Mouse (Mus musculus) erythroblast, embryonic 14.5 days (primary cell): ENCODE data around the gene Mlana. TPM values are rescaled to one million over a fixed set of nuclear protein-coding genes. Genes with fewer than 3 reads are reported as not detected.

ENCODE experiments used
- H3K27me3 ChIP-seq: 2 replicates; pipeline ENCODE4 v1.6.1; 2012; ENCODE audit warnings: inconsistent platforms; ENCODE audit not compliant: control insufficient read depth
- H3K36me3 ChIP-seq: 2 replicates; pipeline ENCODE4 v1.6.1; 2012; ENCODE audit warnings: mild to moderate bottlenecking, inconsistent platforms; ENCODE audit not compliant: control insufficient read depth
- H3K4me1 ChIP-seq: 2 replicates; pipeline ENCODE4 v1.6.1; 2012; ENCODE audit warnings: inconsistent platforms; ENCODE audit not compliant: control insufficient read depth
- H3K4me3 ChIP-seq: replicated peaks from 2 replicates; pipeline ENCODE3; 2012; ENCODE audit warnings: moderate library complexity, mild to moderate bottlenecking, inconsistent platforms
- H3K9me3 ChIP-seq: 2 replicates; pipeline ENCODE4 v1.6.1; 2012; ENCODE audit warnings: low read length, inconsistent platforms, mixed read lengths; ENCODE audit not compliant: control insufficient read depth
- GATA1 ChIP-seq: IDR thresholded peaks from 2 replicates; pipeline ENCODE4 v1.6.1; 2012; ENCODE audit warnings: low read length, inconsistent platforms, mixed read lengths
- TAL1 ChIP-seq: IDR thresholded peaks from 3 replicates; pipeline ENCODE4 v1.6.1; 2012; ENCODE audit warnings: low read length, inconsistent platforms, mixed read lengths
- polyA plus RNA-seq: library from polyadenylated mRNA; stranded (reverse); fragments of >175 nt; gene quantifications from 2 replicates; pipeline ENCODE4 v1.2.3, GENCODE M21; 2012

Gene Mlana
- polyA plus RNA-seq, 1 experiment: not detected

DNA sequence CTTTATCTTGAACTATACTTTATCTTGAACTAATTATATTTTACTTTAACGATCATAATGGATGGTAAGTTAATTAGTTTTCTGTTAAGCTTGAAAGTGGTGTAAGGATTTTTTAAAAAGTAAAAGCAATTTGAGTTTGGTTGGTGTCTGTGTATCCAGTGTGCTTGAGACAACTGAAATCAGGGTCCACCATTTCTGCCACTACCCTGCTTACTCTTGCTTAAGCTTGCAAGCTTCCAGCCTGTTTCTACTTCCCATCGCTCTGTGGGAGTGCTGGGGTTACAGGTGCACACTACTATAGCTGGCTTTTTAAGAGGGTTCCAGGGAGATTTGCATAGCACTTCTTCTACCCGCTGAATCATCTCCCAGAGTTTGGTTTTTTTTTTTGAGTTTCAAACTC lies 11.8 kb downstream of the Mlana start:
- Histone ChIP-seq H3K4me3 (no peak overlapping the region), H3K4me1 (0 out of 2 replicates have a peak, but pooled peaks cover 2% of the 10 kb centered on the region), H3K9me3 (no peaks in the 10 kb centered on the region), H3K27me3 (no peaks in the 10 kb centered on the region), H3K36me3 (no peaks in the 10 kb centered on the region)
- TF ChIP-seq GATA1: no peak
- no peak for TF ChIP-seq TAL1

DNA sequence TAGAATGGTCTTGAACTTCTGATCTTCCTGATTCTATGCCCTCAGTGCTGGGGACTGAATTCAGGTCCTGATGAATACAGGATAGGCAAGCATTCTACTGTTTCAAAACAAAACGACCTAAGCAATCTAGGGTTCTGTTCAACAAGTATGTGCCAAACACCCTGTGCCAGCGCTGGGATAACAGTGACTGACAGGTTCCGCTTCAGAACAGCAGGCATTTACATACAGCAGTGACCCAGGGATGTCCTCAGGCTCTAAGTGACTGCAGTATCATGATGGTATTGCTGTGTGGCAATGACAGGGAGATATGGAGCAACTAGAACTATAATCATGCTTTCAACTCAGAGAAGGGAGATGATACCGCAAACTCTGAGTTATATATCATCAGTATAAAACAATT lies 15.8 kb downstream of the Mlana start:
- no peak for TF ChIP-seq GATA1
- TF ChIP-seq TAL1: no peak
- H3K36me3 ChIP-seq: peaks cover 25% of the 10 kb centered on the region
- no peaks in the 10 kb centered on the region for H3K27me3 ChIP-seq
- no peaks in the 10 kb centered on the region for H3K4me1 ChIP-seq
- no peaks in the 10 kb centered on the region for H3K9me3 ChIP-seq
- no peak overlapping the region for H3K4me3 ChIP-seq

DNA sequence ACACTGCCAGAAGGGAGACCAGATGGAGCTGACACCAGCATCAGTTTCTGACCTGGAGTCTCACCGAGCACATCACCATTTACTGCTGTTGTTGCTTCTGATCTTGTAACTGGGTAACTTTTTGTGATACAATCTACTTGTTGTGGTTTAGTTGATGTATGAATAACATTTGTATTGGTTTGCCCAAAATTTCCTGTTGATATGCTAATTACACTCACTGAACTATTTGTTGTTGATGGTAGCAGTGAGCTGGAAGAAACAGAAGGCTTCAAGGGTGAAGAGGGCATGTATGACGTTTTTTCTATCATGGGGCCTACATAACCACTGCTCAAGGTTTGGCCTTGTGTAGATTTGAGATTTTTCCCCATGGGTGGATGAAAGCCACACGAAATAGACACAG lies 20.2 kb downstream of the Mlana start:
- no peaks in the 10 kb centered on the region for H3K27me3 ChIP-seq
- no peaks in the 10 kb centered on the region for H3K4me1 ChIP-seq
- H3K9me3 ChIP-seq: no peaks in the 10 kb centered on the region
- TF ChIP-seq GATA1: no peak
- no peak for TF ChIP-seq TAL1
- no peak overlapping the region for H3K4me3 ChIP-seq
- peaks cover 37% of the 10 kb centered on the region for H3K36me3 ChIP-seq

DNA sequence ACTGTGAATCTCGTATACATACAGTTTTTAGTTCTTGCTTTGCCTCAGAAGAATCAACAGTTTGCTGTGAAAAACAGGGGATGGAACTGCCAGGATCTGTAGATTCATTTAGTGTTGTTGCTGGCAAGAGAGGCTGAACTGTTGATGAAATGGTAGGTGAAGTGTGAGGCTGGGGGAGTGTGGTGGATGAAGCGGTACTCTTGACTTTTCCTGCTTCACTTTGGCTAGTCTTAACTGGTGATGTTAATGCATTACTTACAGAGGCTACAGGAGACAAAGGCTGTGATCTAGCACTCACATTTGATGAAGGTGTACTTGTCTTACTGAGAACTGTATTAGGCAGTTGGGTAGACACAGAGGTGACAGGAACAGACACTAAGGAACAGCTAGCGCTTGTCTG lies 20.9 kb downstream of the Mlana start:
- TF ChIP-seq TAL1: no peak
- TF ChIP-seq GATA1: no peak
- Histone ChIP-seq H3K36me3 (peaks cover 38% of the 10 kb centered on the region), H3K4me1 (no peaks in the 10 kb centered on the region)

DNA sequence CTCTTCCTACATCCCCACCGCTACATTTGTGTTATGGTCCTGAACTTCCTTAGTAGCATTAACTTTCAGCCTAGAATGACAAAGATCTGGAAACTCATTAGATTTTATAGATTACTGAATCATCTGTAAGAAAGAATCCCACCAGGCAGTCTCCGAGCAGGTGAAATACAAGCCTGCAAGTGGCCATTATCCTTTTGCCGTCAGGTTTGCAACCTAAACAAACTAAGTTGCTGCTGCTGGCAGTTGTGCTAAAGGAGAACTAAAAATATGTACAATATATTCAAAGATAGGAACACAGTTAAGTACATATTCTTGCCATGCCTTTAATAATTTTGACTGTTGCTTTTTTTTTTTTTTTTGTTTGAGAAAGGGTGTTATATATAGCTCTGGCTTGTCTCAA lies 37.8 kb downstream of the Mlana start:
- Histone ChIP-seq H3K4me3 (no peak overlapping the region), H3K4me1 (no peaks in the 10 kb centered on the region), H3K27me3 (no peaks in the 10 kb centered on the region), H3K9me3 (no peaks in the 10 kb centered on the region), H3K36me3 (no peaks in the 10 kb centered on the region)
- TF ChIP-seq GATA1 (no peak), TAL1 (no peak)

More for the DNA sequence above, 20.9 kb downstream of the Mlana start:
- Histone ChIP-seq H3K4me3 (no peak overlapping the region), H3K27me3 (no peaks in the 10 kb centered on the region), H3K9me3 (no peaks in the 10 kb centered on the region)

DNA sequence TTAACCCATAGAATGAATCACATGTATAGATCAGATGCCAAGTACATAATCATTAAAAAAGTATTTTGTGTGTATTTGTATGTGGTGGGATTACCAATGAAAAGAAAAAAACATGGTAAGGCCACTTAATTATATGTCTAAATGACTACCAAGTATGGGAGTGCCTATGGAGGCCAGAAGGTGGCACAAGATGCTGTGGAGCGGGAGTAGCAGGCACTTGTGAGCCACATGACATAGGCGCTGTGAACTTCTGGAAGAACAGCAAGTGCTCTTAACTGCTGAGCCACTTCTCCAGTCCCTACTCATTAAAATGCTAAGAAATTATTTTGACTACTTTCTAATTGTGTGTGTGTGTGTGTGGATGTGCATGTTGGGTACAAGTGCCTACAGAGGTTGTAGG lies 42.0 kb downstream of the Mlana start:
- Histone ChIP-seq H3K4me3 (no peak overlapping the region), H3K36me3 (no peaks in the 10 kb centered on the region), H3K4me1 (no peaks in the 10 kb centered on the region), H3K27me3 (no peaks in the 10 kb centered on the region), H3K9me3 (no peaks in the 10 kb centered on the region)
- TF ChIP-seq GATA1 (no peak), TAL1 (no peak)

DNA sequence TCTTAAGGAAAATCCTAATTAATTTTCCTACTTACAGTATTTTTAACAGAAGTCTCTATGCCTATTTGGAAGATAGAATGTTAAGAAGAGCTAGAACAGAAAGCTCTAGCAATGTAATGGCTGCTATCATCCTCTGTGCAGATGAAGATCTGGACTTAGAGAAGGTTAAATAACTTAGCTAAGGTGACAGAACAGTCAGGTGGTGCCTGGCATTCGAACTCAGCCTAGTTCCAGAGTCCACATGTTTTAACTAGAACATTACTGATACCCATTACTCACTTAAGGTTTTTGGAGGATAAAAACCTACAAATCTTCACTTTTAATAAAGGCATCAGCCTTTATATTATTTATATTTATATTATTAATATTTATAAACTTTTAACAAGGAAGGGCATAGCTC lies 43.0 kb downstream of the Mlana start:
- no peak for TF ChIP-seq GATA1
- no peak for TF ChIP-seq TAL1
- no peaks in the 10 kb centered on the region for H3K36me3 ChIP-seq
- H3K27me3 ChIP-seq: no peaks in the 10 kb centered on the region
- no peak overlapping the region for H3K4me3 ChIP-seq
- no peaks in the 10 kb centered on the region for H3K9me3 ChIP-seq
- no peaks in the 10 kb centered on the region for H3K4me1 ChIP-seq

DNA sequence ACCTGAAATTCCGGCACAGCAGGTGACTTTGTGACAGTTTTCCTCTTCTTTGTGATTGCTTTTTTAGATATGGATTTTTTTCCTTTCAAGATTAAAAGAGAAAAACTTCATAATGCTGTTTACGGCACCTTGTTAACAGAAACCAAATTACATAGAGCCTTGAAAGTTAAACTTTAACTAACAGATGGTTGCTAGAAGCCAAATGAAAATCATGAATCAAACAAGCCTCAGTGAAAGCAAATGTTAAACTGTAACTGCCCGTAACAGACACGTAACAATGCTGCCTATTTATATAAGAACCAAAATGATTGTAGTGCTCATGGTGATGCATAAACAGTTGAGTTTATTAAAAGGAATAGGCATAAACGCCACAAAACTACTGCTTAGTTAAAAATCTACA lies 45.9 kb downstream of the Mlana start:
- H3K27me3 ChIP-seq: no peaks in the 10 kb centered on the region
- H3K36me3 ChIP-seq: no peaks in the 10 kb centered on the region
- H3K4me3 ChIP-seq: no peak overlapping the region
- no peaks in the 10 kb centered on the region for H3K4me1 ChIP-seq
- H3K9me3 ChIP-seq: no peaks in the 10 kb centered on the region
- TF ChIP-seq TAL1 (no peak), GATA1 (no peak)

DNA sequence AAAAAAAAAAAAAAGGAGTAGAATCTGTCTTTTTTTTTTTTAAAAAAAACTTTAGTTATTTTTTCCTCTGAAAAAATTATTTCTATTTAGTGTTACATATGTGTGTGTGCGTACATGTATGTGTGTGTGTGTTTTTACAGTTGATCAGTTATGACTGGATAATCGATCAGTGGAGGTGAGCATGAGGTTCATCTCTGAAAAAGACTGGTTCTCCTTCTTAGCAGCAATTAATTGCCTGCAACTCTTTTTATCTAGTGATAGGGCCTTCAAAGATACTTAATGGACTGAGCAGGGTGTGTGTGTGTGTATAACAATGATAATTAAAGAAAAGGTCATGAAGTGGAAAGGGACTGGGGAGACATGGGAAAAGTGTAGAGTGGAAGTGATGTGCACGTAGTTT lies 53.4 kb downstream of the Mlana start:
- Histone ChIP-seq H3K36me3 (peaks cover 4% of the 10 kb centered on the region; the same call in 1 of the 2 replicates), H3K27me3 (no peaks in the 10 kb centered on the region), H3K4me1 (peaks cover 2% of the 10 kb centered on the region; the same call in 1 of the 2 replicates), H3K9me3 (no peaks in the 10 kb centered on the region), H3K4me3 (no peak overlapping the region)
- TF ChIP-seq TAL1: no peak
- no peak for TF ChIP-seq GATA1

DNA sequence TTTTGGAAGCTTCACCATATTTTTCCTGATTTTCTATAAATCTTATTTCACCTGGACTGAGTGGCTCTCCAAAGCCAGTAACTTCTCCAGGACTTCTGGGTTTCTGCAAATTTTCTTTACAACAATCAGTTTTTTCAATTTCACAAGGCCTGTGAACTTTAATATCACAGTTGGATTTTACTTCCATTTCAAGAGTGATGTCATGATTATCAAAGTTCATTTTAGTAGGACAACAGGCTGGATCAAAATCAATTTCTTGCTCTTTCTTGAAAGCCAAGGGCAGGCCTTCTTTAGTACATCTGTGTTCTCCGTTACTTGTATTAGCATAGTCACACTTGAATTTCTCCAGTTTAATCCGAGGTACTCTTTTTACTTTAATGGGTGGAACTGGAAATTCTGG lies 56.3 kb downstream of the Mlana start:
- H3K36me3 ChIP-seq: peaks cover 4% of the 10 kb centered on the region; the same call in 1 of the 2 replicates
- H3K4me1 ChIP-seq: peaks cover 2% of the 10 kb centered on the region; the same call in 1 of the 2 replicates
- no peaks in the 10 kb centered on the region for H3K27me3 ChIP-seq
- TF ChIP-seq TAL1: no peak
- TF ChIP-seq GATA1: no peak
- H3K4me3 ChIP-seq: no peak overlapping the region
- no peaks in the 10 kb centered on the region for H3K9me3 ChIP-seq

Other genes with a start within 250 kb of the Mlana start
- 0.08 and 0.18 TPM in 2 replicates for gene Ric1, start 175.5 kb upstream of the Mlana start, polyA plus RNA-seq
- gene Ermp1, start 49.4 kb upstream of the Mlana start, polyA plus RNA-seq: 0.43 and 0.45 TPM in 2 replicates
- gene 9930021J03Rik, start 108.2 kb downstream of the Mlana start, polyA plus RNA-seq: 0.06 and 0.08 TPM in 2 replicates
- 0.03 and 0.04 TPM in 2 replicates for gene Ranbp6, start 115.2 kb downstream of the Mlana start, polyA plus RNA-seq
- gene Il33, start 227.3 kb downstream of the Mlana start, polyA plus RNA-seq: not detected in 2 replicates